In the genomic region with DNA sequence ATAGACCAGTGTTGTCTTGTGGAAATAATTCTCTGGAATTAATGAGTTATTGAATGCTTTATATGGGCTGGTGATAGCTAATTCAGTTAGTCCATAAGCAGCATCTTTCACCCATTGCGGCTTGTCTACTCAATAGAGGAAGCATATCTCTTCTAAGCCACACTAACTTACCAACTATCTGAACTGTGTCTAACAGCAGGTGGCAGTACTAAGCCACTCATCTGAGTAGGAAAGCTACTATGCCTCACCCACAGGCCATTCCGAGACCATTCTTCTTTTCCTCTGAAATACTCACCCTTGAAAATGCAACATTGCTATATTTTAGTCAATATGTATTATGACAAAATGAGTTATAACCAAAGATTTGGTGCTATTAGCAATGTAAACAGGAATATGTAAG, we compare ENCODE assay signal across 9 mouse cellular contexts. TPM values are rescaled to one million over a fixed set of nuclear protein-coding genes. Genes with fewer than 3 reads are reported as not detected.
DNase-seq lines count a peak whose midpoint lies in the region; ATAC-seq lines count a peak whose summit lies in the region.
"Had no signal": no experiment of that assay in that cellular context is flagged by ENCODE, and none has a peak within 500 bp of the region (broad histone marks: within the 10 kb centered on the region; RNA-seq: fewer than 3 reads in every experiment).

No protein-coding gene starts in this region.

- no peaks in the 10 kb centered on the region for H3K27me3 ChIP-seq in hindbrain, embryonic 13.5 days
- H3K27me3 ChIP-seq in hindbrain, embryonic 10.5 days (ENCODE audit: insufficient read depth, poor library complexity, severe bottlenecking) = no peaks in the 10 kb centered on the region
- H3K27me3 ChIP-seq: neural tube, embryonic 12.5 days had no signal

- no peak for DNase-seq in hindbrain, embryonic 10.5 days (ENCODE audit: low spot score)
- peak; percentile 63 for DNase-seq in 3T3-L1 (ENCODE audit: low read depth, low spot score)
- DNase-seq in ES-CJ7 (ENCODE audit: low read depth, low spot score) = peak; percentile 39
- DNase-seq in frontal cortex, postnatal 25 days (ENCODE audit: low spot score in 2 of 2) = peak; percentile 2 to 6
- DNase-seq in retina, postnatal 1 day = peak; percentile 43
- DNase-seq in c-Kit-positive CD71-positive TER-119-positive erythroid progenitor cells, embryonic 14.5 days (ENCODE audit: low spot score) = no peak
- no peak for DNase-seq in liver

- ATAC-seq in hindbrain, embryonic 13.5 days (ENCODE audit: low FRiP score) = peak; percentile 66; the same call in 1 of the 2 replicates

- no peak overlapping the region for H3K4me3 ChIP-seq in hindbrain, embryonic 13.5 days
- no peak overlapping the region for H3K4me3 ChIP-seq in hindbrain, embryonic 10.5 days
- H3K4me3 ChIP-seq: neural tube, embryonic 12.5 days had no signal

- no peak overlapping the region for H3K9ac ChIP-seq in hindbrain, embryonic 13.5 days
- H3K9ac ChIP-seq: neural tube, embryonic 12.5 days had no signal

- H3K9me3 ChIP-seq in hindbrain, embryonic 13.5 days = no peaks in the 10 kb centered on the region
- no peaks in the 10 kb centered on the region for H3K9me3 ChIP-seq in hindbrain, embryonic 10.5 days
- H3K9me3 ChIP-seq: neural tube, embryonic 12.5 days had no signal

- no peaks in the 10 kb centered on the region for H3K36me3 ChIP-seq in hindbrain, embryonic 13.5 days
- no peaks in the 10 kb centered on the region for H3K36me3 ChIP-seq in hindbrain, embryonic 10.5 days
- H3K36me3 ChIP-seq: neural tube, embryonic 12.5 days had no signal

- 56% methylated on average over 2 of the region's 2 CpGs for WGBS in hindbrain, embryonic 13.5 days
- WGBS in hindbrain, embryonic 10.5 days = 66% methylated on average over 2 of the region's 2 CpGs

- H3K4me1 ChIP-seq in hindbrain, embryonic 13.5 days (replicated peaks) = no peaks in the 10 kb centered on the region
- no peaks in the 10 kb centered on the region for H3K4me1 ChIP-seq in hindbrain, embryonic 10.5 days (replicated peaks)
- H3K4me1 ChIP-seq: neural tube, embryonic 12.5 days had no signal

- no peak overlapping the region for H3K27ac ChIP-seq in hindbrain, embryonic 13.5 days
- H3K27ac ChIP-seq in hindbrain, embryonic 10.5 days = no peak overlapping the region
- H3K27ac ChIP-seq: neural tube, embryonic 12.5 days had no signal

- no peak overlapping the region for H3K4me2 ChIP-seq in hindbrain, embryonic 13.5 days
- H3K4me2 ChIP-seq: neural tube, embryonic 12.5 days had no signal

RNA-seq across cellular contexts. Expression of gene Rab9b, which starts 27.2 kb away (rescaled TPM):
- polyA plus RNA-seq in hindbrain, embryonic 13.5 days (2015; fragmentation: Nextera tagmentation; extraction: Ambion mirVana) = 15.1 and 16.1 TPM in 2 replicates
- 1.2 and 2.5 TPM in 2 replicates for polyA plus RNA-seq in hindbrain, embryonic 10.5 days (2016; fragmentation: Nextera tagmentation; extraction: Ambion mirVana)

RNA-seq across cellular contexts. Expression of gene H2bfm, which starts 31.4 kb away (rescaled TPM):
- polyA plus RNA-seq in hindbrain, embryonic 13.5 days (2015; fragmentation: Nextera tagmentation; extraction: Ambion mirVana) = not detected in 2 replicates
- not detected in 2 replicates for polyA plus RNA-seq in hindbrain, embryonic 10.5 days (2016; fragmentation: Nextera tagmentation; extraction: Ambion mirVana)
- polyA plus RNA-seq: neural tube, embryonic 12.5 days had no signal

Comparison
In these comparisons a context has a peak if more than half of its experiments do, and no peak if none do; other contexts are left out.
1. DNase-seq: peak in 3T3-L1 (single experiment), ES-CJ7 (single experiment), frontal cortex, postnatal 25 days (2 of 2) and retina, postnatal 1 day (single experiment); none in hindbrain, embryonic 10.5 days (single experiment), c-Kit-positive CD71-positive TER-119-positive erythroid progenitor cells, embryonic 14.5 days (single experiment) and liver (single experiment).